Mouse (Mus musculus) spleen, postnatal 36 days (tissue): ENCODE data around the gene Gm973.

Experiments used
- DNase-seq, 2 experiments: peaks; one replicate each; pipeline ENCODE4 v3.0.0; 2022; ENCODE audit warnings: low spot score in 2 of 2, mixed read lengths in 1 of 2

The Gm973 gene

DNA sequence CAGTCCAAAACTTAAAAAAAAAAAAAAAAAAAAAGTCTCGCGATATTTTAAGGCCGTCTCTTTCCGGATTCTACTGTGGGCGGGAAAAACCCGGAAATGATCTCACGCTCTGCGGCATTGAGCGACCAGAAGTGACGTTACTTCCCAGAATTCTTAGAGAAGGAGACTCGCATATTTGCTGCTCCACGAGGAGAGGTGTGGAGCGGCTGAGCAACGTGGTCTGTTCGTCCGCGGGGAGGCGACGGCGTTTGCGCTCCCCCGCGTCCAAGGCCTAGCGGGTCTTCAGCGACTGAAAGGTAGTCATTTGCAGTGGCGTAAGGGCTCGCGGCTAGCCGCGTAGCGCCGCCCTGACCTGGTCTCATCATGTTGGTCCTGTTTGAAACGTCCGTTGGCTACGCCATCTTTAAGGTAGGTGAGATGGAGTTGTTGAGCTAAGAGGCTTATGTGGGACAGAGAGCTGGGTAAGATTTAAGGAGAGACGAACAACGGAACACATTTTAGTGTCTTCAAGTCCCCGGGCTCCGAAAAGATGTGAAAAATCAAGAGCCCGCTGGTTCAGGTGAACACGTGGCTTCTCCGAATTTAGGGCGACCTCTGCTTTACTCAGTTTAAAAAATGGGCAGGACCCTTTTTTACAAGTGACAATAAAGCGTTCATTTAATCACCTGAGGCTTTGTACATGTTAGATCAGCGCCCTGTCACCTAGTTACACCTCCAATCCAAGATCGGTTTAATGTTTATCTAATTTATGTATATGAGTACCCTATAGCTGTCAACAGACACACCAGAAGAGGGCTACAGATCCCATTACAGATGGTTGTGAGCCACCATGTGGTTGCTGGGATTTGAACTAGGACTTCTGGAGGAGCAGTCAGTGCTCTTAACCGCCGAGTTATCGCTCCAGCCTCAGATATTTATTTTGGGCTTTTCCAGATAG, 169.0 kb downstream of the Gm973 start, which contains the start of gene Nop58:
Nop58 (plus strand) TSS at position 153 of the 937 bp plus-strand sequence.
- DNase-seq, result peak; percentile 87 to 93
